Mouse (Mus musculus) embryo, embryonic 11 days (tissue): ENCODE data around the gene Mettl8.
A peak's percentile ranks its signal among the peaks of the same experiment; 100 is the strongest.

Source experiments
- DNase-seq: peaks from one replicate; pipeline ENCODE4 v3.0.0-alpha.2; 2015

The Mettl8 gene

GRCm38 (mm10) chr2:71031973-71032794 lies 23.2 kb downstream of the Mettl8 start:
- DNase-seq: no peak

GRCm38 (mm10) chr2:71030663-71031062 lies 24.7 kb downstream of the Mettl8 start:
- no peak for DNase-seq

- DNase-seq: no peak
These were observed 27.8 kb downstream of the Mettl8 start for GRCm38 (mm10) chr2:71027631-71028030.

- DNase-seq: peak; percentile 71
These were observed 28.6 kb downstream of the Mettl8 start for GRCm38 (mm10) chr2:71026787-71027186.

- no peak for DNase-seq
These were observed 29.6 kb downstream of the Mettl8 start for GRCm38 (mm10) chr2:71025576-71026315.

GRCm38 (mm10) chr2:71023986-71024385 lies 31.4 kb downstream of the Mettl8 start:
- DNase-seq: no peak

- no peak for DNase-seq
These were observed 32.4 kb downstream of the Mettl8 start for GRCm38 (mm10) chr2:71022991-71023390.

- no peak for DNase-seq
These were observed 34.7 kb downstream of the Mettl8 start for GRCm38 (mm10) chr2:71020674-71021073.

GRCm38 (mm10) chr2:71019704-71020375 lies 35.5 kb downstream of the Mettl8 start:
- DNase-seq: no peak

- DNase-seq: no peak
These were observed 36.1 kb downstream of the Mettl8 start for GRCm38 (mm10) chr2:71019277-71019676.

GRCm38 (mm10) chr2:71013521-71013920 lies 41.9 kb downstream of the Mettl8 start:
- no peak for DNase-seq

GRCm38 (mm10) chr2:71011816-71012215 lies 43.6 kb downstream of the Mettl8 start:
- no peak for DNase-seq

GRCm38 (mm10) chr2:71004354-71004753 lies 51.0 kb downstream of the Mettl8 start:
- DNase-seq: no peak

- DNase-seq: no peak
These were observed 52.9 kb downstream of the Mettl8 start for GRCm38 (mm10) chr2:71002509-71002908.

GRCm38 (mm10) chr2:70998771-70999170 lies 56.6 kb downstream of the Mettl8 start:
- DNase-seq: no peak

- no peak for DNase-seq
These were observed 58.9 kb downstream of the Mettl8 start for GRCm38 (mm10) chr2:70996438-70996837.

- DNase-seq: no peak
These were observed 59.5 kb downstream of the Mettl8 start for GRCm38 (mm10) chr2:70995900-70996299.

- no peak for DNase-seq
These were observed 61.6 kb downstream of the Mettl8 start for GRCm38 (mm10) chr2:70993740-70994139.

GRCm38 (mm10) chr2:70992715-70993114 lies 62.7 kb downstream of the Mettl8 start:
- DNase-seq: no peak

- DNase-seq: no peak
These were observed 65.2 kb downstream of the Mettl8 start for GRCm38 (mm10) chr2:70990196-70990595.

- no peak for DNase-seq
These were observed 65.9 kb downstream of the Mettl8 start for GRCm38 (mm10) chr2:70989201-70990191.

- no peak for DNase-seq
These were observed 77.1 kb downstream of the Mettl8 start for GRCm38 (mm10) chr2:70978271-70978670.
